Mouse (Mus musculus) cerebellum, postnatal 25 days (tissue): ENCODE measurements around the gene Madd.

Experiments used
- DNase-seq, 2 experiments: peaks; one replicate each; pipeline ENCODE4 v3.0.0; 2021; ENCODE audit warnings: mixed read lengths in 2 of 2

Gene Madd

GRCm38 (mm10) chr2:91169587-91170322 lies 13.9 kb downstream of the Madd start:
- DNase-seq: peak in 1 of 2 experiments; percentile 35

GRCm38 (mm10) chr2:91167629-91168028 lies 16.0 kb downstream of the Madd start:
- DNase-seq: no peak

DNA sequence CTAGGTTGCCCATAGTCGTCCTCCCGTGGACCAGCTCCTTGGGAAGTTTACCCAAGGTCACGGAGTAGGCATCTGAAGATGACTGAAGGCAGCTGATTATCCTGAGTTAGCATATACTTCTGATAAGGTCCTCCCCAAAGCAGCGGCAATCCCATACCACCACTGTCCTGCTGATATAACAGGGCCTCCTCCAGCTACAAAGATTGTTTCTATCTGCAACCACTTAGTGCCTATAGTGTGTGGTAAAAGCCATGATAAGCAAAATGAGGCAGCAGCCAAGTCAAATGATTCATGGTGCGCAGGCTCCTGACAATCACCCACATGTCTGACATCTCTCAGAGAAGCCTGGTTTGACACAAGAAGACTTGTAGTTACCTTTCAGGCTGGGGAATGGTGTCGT lies 18.6 kb downstream of the Madd start:
- DNase-seq: no peak

DNA sequence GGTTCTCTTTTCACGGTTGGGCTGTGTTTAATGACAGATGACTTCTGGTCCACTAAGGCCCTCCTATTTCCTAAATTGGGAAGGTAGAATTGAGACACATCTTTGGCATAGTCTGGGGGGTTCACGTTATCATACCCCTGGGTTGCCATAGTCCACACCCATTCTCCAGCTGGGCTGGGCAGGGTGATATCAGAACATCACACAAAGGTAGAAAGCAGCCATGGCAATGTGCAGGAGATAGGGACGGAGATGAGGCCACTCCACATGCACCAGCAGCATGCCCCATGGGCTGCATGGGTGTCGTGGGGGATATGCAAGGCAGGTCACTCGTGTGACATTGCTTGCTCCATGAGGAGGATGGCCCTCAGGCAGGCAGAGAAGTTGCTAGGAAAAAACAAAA lies 20.1 kb downstream of the Madd start:
- no peak for DNase-seq

DNA sequence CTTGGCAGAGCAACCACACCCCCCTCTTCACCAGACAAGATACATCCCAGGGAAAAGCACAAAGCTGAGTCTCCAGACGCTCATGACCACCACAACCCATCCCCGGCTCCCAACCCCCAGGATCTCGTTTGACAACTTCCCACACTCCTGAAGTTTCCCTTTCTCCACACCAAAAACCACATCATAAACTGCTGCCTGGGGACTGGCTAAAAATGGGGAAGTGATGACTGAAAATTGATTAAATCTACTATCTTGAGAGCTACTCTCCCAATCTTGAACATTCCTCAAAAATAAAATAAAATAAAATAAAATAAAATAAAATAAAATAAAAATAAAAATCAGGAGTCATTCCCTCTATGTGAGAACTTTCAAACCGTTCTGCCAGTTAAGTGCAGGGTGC lies 20.7 kb downstream of the Madd start:
- no peak for DNase-seq

- peak in 1 of 2 experiments; percentile 38 for DNase-seq
Measured at GRCm38 (mm10) chr2:91160591-91160990, 23.0 kb downstream of the Madd start.

DNA sequence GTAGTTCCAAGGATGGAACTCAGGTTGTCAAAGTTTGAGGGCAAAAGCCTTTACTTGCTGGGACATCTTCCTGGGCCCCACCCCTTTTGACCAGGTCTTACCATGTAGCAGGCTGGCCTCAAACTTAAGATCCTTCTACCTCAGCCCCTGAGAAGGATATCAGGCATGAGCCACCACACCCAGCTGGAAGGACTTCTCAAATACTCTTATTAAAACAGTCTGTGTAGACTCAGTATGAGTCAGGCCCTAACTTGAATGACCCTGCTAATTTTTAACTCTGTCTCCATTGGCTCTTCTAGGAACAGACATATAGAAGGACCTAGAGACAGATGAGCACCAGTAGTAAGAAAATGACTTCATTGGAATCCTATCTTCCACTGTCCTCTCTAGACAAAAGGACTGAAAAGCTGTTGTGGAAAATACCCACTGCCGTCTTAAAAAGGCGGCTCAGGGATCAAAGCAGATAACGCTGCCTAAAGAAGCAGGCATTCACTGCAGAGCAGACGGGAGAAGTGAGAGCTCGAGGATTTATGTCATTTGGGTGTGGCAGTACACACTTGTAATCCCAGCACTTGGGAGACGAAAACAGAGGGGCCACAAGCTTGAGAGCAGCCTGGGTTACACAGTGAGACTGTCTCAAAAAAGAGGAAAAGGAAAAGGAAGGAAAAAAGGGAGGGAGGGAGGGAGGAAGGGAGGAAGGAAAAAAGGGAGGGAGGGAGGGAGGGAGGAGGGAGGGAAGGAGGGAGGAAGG lies 26.5 kb downstream of the Madd start:
- no peak for DNase-seq

GRCm38 (mm10) chr2:91154091-91154490 lies 29.5 kb downstream of the Madd start:
- DNase-seq: no peak

DNA sequence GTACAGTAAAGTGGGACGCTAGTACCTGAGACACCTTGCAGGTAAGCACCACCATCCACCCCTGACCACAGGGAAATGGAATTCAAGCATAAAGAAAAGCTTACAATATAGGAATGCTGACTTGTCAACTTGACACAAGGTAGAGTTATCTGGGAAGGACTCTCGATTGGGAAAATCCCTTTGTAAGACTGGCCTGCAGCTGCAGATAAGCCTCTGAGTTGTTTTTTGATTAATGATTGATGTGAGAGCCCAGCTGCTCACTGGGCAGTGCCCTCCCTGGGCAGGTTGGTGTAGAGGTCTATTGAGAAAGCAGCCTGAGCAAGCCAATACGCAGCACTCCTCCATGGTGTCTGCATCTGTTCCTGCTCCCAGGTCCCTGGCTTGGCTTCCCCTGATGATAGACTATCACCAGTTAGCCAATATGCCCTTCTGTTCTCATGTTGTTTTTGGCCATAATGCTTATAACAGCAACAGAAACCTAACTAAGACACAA lies 30.7 kb downstream of the Madd start:
- no peak for DNase-seq

GRCm38 (mm10) chr2:91151331-91151730 lies 32.3 kb downstream of the Madd start:
- no peak for DNase-seq

DNA sequence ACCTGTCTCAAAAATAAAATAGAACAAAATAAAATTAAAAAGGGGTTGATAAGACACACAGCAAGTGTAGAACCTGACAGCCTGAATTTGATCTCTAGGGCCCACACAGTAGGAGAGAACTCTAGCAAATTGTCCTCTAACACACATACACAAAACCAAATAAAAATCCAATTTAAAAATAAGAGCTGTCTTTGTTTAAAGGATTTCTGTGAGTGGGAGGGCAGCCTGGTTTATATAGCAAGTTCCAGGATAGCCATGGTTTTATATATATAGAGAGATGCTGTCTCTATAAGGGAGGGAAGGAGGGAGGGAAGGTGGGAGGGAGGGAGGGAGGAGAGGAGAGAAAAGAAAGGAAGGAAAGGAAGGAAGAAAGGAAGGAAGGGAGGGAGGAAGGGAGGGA lies 35.5 kb downstream of the Madd start:
- no peak for DNase-seq

DNA sequence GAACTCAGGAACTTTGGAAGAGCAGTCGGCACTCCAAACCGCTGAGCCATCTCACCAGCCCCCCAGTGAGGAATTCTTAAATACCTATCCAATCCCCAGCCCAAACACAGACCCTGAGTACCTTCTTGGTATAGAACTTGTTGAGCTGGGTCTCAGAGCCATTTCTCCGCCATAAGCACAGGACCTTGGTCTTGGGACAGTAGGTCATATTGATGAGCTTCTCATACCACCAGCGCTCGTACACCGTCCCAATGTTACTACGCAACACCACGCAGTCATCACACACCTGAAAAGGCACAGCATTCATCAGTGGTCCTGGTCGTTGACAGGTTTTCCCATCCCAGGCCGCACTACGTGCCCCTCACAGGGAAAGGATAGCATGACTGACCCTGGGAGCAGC lies 40.2 kb downstream of the Madd start:
- DNase-seq: no peak

- DNase-seq: no peak
Measured at GRCm38 (mm10) chr2:91142920-91143319, 40.7 kb downstream of the Madd start.

GRCm38 (mm10) chr2:91139764-91140163 lies 43.9 kb downstream of the Madd start:
- no peak for DNase-seq

DNA sequence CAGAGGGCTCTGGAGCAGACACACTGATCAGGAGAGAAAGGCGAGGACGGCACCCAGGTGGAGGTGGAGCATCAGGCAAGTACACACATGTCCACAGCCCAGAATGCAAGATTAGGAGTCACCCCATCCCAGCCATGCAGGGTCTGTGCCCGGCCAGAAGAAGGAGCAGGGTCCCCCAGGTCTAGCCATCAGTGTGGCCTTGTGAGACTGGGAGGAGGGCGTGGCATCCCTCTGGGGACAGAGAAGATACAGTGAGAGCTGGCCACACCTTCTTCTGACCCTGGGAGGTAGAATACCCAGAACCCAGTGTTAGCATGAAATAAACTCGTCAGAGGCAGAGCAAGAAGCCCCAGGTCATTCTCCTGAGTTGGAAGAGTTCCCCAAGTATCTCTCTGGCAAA lies 44.3 kb downstream of the Madd start:
- no peak for DNase-seq

DNA sequence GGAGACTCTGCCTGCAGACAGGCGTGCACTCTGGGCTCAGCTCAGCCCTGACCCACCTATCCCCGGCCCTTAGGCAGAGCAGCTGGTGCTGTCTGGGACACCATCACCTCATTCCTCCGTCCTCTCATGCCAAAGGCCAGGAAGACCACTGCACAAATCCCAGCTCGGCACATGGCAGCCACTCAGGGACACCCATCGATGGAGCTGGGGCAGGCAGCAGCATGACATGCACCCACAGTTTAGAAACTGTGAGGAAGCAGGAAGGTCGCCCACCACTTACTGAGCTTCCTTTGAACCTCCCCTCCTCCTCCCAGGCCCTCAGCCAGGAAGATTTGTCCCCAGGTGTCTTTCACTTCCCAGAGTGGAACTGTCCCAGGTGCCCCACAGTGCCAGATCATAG lies 46.2 kb downstream of the Madd start:
- DNase-seq: peak in 1 of 2 experiments; percentile 61

GRCm38 (mm10) chr2:91136513-91137412 lies 46.9 kb downstream of the Madd start:
- DNase-seq: peak; percentile 66 to 74

GRCm38 (mm10) chr2:91132035-91132434 lies 51.6 kb downstream of the Madd start:
- no peak for DNase-seq

- DNase-seq: peak in 1 of 2 experiments; percentile 19
Measured at GRCm38 (mm10) chr2:91131251-91131650, 52.4 kb downstream of the Madd start.

DNA sequence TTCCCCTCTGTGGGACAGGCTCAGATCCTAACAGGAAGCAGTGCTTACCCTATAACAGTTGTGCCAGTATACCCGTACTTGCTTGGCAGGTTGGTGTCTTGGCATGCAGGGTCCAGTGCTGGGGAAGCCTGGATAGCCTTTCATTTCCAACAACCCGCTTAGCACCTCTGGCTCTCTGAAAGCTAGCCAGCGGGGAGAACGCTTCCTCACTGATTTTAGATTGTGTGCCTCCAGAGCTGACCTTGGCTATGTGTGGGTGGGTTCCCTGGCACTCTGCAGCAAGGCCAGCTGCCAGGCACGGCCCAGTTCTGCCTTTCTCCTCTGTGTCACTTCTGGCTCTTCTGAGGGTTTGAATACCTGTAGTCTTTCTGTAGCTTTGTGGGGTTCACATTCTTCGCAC lies 53.5 kb downstream of the Madd start:
- DNase-seq: peak in 1 of 2 experiments; percentile 16

DNA sequence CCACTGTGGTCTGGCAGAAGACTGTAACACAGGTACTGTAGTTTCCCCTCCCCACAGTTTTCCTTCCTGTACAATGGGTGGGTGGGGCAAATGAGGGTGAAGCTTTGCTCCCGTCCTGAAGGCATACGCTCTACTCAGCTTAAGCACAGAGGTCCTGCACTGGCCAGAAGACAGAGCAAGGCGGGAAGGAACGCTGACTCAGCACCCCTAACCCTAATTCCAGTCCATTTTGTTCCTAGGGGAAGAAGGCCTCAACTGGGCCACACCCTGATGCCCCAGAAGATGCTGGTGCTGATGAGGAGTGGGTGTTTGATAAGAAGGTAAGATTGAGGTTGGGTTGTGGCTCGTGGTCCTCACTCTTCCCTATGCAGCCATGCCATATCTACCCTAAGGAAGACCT lies 54.9 kb downstream of the Madd start:
- no peak for DNase-seq

DNA sequence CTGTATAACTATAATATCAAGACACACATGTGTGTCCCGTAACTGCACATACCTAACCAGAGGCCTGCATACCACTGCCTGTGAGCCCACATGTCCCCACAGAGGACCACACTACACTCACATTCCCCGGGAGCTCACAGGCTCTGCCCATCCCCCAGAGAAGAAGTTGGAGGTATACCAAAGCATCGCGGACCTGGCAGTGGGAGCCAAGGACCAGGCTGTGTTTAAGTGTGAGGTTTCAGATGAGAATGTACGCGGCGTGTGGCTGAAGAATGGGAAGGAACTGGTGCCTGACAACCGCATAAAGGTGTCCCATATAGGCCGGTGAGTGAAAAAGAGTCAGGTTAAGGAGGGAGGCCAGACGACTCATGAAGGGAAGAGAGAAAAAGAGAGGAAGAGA lies 58.5 kb downstream of the Madd start:
- DNase-seq: peak; percentile 57 to 60

GRCm38 (mm10) chr2:91123521-91123920 lies 60.1 kb downstream of the Madd start:
- peak in 1 of 2 experiments; percentile 12 for DNase-seq
